Mouse (Mus musculus) thymus, adult 2 months (tissue): ENCODE data around the gene Slx1b. TPM values are rescaled to one million over a fixed set of nuclear protein-coding genes. Genes with fewer than 3 reads are reported as not detected.
A peak's percentile ranks its signal among the peaks of the same experiment; 100 is the strongest.

Experiments
- DNase-seq: peaks from one replicate; pipeline ENCODE4 v3.0.0; 2021
- H3K27ac ChIP-seq: fragments of 200-500 bp; 2 replicates; pipeline ENCODE4 v1.5.1; 2012; ENCODE audit warnings: low read length, control low read depth; ENCODE audit not compliant: control insufficient read depth, insufficient read depth
- H3K27me3 ChIP-seq: fragments of 200-500 bp; 2 replicates; pipeline ENCODE4 v1.6.1; 2012; ENCODE audit warnings: mild to moderate bottlenecking, low read length, moderate library complexity, mixed read lengths; ENCODE audit not compliant: control insufficient read depth, insufficient read depth
- H3K36me3 ChIP-seq: fragments of 200-500 bp; 2 replicates; pipeline ENCODE4 v1.6.1; 2012; ENCODE audit warnings: mild to moderate bottlenecking, low read length, moderate library complexity; ENCODE audit not compliant: control insufficient read depth, insufficient read depth
- H3K4me1 ChIP-seq: fragments of 200-500 bp; replicated peaks from 2 replicates; pipeline ENCODE4 v1.6.1; 2012; ENCODE audit warnings: low read length; ENCODE audit not compliant: control insufficient read depth, insufficient read depth
- H3K4me3 ChIP-seq: fragments of 200-500 bp; 2 replicates; pipeline ENCODE4 v1.5.1; 2012; ENCODE audit warnings: mild to moderate bottlenecking, low read length, control low read depth, moderate library complexity; ENCODE audit not compliant: control insufficient read depth, insufficient read depth
- CTCF ChIP-seq: fragments of 200-500 bp; IDR thresholded peaks from 2 replicates; pipeline ENCODE4 v1.5.1; 2012; ENCODE audit warnings: mild to moderate bottlenecking, control low read depth, low read length, moderate library complexity, borderline replicate concordance; ENCODE audit not compliant: control insufficient read depth, poor library complexity, insufficient read depth; ENCODE audit errors: extremely low read depth
- POLR2A ChIP-seq: fragments of 200-500 bp; IDR thresholded peaks from 2 replicates; pipeline ENCODE4 v1.6.1; 2012; ENCODE audit warnings: mild to moderate bottlenecking, low read length, control low read depth, moderate library complexity; ENCODE audit not compliant: control insufficient read depth, poor library complexity, insufficient read depth; ENCODE audit errors: extremely low read depth
- WGBS: fragments of 180-500 bp; shearing (Covaris S2); methylation state at CpG from one replicate; pipeline ENCODE4 v1.1.7; 2018; 5-methylcytosine and 5-hydroxymethylcytosine counted together
- polyA plus RNA-seq: library from polyadenylated mRNA; depleted of rRNA; stranded (reverse); fragments of >200 nt; gene quantifications from 2 replicates; pipeline ENCODE4 v1.2.3, GENCODE M21; 2012

Gene Slx1b
- polyA plus RNA-seq, 1 experiment: 34.6 TPM

DNA sequence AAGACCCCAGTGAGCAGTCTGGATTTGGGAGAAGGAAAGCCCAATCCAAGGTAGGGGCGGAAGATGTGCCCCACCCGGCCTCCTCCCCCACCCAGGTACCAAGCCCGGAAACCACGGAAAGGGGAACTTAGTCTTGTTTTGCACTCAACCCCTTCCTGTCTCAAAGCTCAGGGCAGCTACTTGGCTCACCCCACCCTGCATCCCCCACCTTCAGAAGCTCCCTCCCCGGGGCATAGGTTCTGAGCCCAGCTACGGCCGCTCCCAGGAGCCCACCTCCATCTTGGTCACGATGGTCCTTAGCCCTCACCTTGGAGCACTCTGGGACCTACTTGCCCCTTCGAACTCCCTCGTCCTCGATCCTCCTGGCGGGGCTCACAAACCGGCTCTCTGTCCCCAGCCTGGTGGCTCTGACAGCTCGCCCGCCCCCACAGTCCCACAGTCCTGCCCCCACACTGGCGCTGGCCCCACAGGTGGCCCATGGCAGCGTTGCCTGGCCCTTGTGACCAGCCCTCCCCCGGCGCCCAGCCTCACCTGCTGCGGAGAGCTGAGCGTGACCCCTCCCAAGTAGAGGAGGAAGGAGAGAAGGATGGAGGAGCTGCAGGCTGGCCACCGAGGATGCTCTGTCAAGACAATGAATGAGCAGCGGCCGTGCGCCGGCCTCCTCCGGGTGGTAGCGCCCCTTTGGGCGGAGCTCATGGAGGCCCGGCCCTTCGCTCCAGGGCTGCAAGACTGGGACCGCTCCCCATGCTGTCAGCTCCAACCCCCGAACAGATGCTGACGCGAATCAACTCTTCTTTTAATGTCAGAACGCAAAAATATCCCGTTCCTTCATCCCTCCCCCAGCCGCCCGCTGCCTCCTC, 8.8 kb upstream of the Slx1b start:
- no peaks in the 10 kb centered on the region for H3K27me3 ChIP-seq
- TF ChIP-seq POLR2A (peak; percentile 79), CTCF (no peak)
- peak; percentile 91 for DNase-seq
- peak overlapping the region; percentile 88 for H3K4me3 ChIP-seq
- peaks cover 32% of the 10 kb centered on the region for H3K36me3 ChIP-seq
- under 1% methylated on average over 39 of the region's 39 CpGs for WGBS
- peak overlapping the region; percentile 98 for H3K27ac ChIP-seq
- H3K4me1 ChIP-seq: peaks cover 51% of the 10 kb centered on the region

DNA sequence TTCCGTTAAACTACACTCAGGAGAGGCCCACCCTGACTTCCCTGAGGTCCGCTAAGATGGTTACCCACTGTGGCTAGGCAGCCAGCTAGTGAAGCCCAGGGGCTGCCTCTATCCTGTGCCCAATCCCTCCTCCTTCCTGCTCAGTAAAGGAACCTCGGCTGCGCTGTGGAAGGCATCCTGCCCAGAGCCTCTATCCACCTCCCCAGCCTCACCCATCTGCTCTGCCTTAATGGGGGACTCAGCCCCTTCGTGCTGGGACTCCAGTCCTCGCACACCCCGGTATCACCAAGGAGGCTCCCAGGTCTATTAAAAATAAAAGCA, 8.1 kb upstream of the Slx1b start:
- peaks cover 51% of the 10 kb centered on the region for H3K4me1 ChIP-seq
- H3K27ac ChIP-seq: peak overlapping the region; percentile 98
- TF ChIP-seq CTCF: no peak
- no peak for TF ChIP-seq POLR2A
- no peaks in the 10 kb centered on the region for H3K27me3 ChIP-seq
- 3% methylated on average over 7 of the region's 7 CpGs for WGBS
- peaks cover 39% of the 10 kb centered on the region for H3K36me3 ChIP-seq
- peak overlapping the region; percentile 88 for H3K4me3 ChIP-seq
- DNase-seq: no peak

DNA sequence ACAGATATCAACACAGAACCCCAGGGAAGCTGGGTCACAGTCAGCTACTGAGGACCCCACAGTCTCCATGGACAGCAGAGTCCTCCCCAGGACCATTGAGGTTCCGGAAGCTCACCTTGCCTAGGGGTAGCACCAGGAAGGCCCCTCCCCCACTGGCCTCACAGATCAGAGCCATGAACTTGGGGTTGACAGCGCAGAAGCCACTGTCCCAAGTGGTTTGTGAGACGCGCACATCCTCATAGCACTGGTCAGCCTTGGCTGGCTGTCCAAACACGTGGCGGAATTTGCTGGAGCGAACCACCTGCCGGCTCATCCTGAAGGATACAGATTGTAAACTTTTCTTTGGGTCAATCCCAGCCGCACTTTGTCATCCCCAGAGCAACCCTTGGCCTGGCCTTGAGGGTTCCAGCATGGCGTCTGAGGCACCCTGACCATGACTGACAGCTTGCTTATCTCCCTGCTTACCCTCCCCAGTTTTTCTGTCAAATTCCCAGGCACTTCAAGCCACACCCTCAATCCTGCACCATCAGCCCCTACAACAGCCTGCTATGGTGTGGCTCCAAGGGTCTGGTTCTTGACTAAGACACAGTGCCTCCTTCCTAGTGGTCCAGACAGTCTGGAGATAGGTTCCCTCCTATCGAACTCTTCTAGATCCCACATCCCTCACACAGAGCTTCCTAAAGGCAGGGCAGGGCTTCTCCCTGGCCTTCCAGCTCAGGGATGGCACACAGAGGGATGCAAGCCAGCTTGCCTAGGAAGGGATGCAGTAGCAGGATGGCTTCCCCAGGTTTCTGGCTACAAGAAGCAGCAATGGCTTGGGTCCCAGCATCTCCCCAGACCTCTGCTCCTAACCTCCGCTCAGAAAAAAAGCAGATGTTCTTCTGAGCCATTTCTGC, 7.5 kb upstream of the Slx1b start:
- no peaks in the 10 kb centered on the region for H3K27me3 ChIP-seq
- H3K36me3 ChIP-seq: peaks cover 39% of the 10 kb centered on the region
- H3K4me3 ChIP-seq: peak overlapping the region; percentile 88
- TF ChIP-seq POLR2A (no peak), CTCF (no peak)
- DNase-seq: peak; percentile 80
- H3K4me1 ChIP-seq: peaks cover 48% of the 10 kb centered on the region
- peak overlapping the region; percentile 98 for H3K27ac ChIP-seq
- WGBS: 14% methylated on average over 12 of the region's 12 CpGs

DNA sequence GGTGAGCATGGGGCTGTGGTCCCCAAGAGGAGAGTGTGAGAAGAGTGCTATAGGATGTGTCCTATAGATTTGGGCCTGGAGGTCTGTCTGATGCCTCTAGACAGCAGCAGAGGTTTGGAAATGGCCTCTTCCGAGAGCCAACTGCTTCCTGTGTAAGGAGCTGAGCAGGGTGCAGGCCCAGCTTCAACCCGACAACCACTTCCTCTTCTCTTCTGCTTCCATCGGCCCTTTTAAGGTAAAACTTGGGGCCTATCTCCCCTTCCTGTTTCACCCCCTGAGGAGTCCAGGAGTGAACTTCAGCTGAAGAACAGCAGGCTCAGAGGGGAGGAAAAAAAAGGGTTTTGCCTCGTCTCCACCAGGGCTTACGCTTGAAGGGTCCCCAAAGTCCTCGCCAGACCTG, 6.8 kb upstream of the Slx1b start:
- Histone ChIP-seq H3K36me3 (peaks cover 39% of the 10 kb centered on the region), H3K4me3 (peak overlapping the region; percentile 88), H3K27me3 (no peaks in the 10 kb centered on the region), H3K27ac (peak overlapping the region; percentile 98), H3K4me1 (peaks cover 45% of the 10 kb centered on the region)
- TF ChIP-seq CTCF (no peak), POLR2A (peak; percentile 75)
- 5% methylated on average over 6 of the region's 6 CpGs for WGBS
- peak; percentile 77 for DNase-seq

DNA sequence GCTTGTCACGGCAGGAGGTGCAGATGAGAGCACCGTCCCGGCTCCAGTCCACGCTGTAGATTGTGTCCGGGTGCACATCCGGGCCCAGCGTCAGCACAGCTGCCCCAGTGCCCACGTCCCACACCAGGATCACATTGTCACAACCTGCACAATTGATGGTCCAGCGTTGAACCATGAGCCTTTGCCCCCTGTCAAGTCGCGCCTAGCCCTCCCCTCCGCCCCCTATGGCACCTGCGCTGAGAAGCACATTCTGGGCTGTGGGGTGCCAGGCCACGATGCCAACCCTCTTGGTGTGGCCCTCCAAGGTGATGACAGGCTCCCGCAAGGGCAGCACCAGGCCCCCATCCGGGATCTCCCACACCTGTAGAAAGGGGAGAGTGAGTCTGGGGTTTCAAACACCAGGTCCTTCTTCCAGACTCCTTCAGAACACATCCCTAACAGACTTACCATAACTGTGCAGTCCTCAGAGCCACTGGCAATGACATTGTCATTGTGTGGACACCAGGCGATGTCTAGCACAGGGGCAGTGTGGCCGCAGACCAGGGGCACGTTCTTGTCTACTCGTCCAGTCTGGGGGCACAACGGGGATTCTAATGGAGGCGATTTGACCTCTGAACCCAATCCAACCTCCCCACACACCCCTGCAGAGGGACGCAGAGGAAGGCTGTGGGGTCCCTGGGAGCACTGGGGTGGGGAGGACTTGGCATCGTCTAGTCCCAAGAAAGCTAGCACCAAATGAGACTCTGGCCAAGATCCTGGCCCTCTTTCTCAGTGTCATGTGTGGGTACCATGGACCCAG, 6.2 kb upstream of the Slx1b start:
- H3K4me3 ChIP-seq: peak overlapping the region; percentile 88
- WGBS: 30% methylated on average over 24 of the region's 24 CpGs
- peak; percentile 45 for DNase-seq
- H3K27me3 ChIP-seq: no peaks in the 10 kb centered on the region
- H3K27ac ChIP-seq: peak overlapping the region; percentile 98
- no peak for TF ChIP-seq CTCF
- TF ChIP-seq POLR2A: no peak
- H3K36me3 ChIP-seq: peaks cover 39% of the 10 kb centered on the region
- peaks cover 46% of the 10 kb centered on the region for H3K4me1 ChIP-seq

DNA sequence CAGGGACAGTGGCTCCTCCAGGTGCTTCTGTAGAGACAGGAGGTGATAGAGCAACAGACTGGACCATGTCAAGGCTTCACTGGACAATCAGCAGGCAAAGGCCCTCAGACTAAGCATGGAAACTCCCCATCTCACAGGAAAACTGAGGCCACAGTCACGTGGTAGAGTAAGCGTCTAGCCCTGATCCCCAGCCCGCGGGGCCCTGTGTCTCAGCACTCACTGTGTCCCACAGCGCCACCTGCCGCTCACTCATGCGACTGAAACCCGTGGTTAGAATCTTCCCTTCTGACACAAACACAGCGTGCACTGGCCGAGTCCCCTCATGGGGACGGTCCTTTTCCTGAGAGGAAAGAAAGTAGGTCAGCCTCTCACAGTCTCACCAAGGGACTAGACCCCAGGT, 5.5 kb upstream of the Slx1b start:
- Histone ChIP-seq H3K4me1 (peaks cover 47% of the 10 kb centered on the region), H3K27ac (peak overlapping the region; percentile 98), H3K27me3 (no peaks in the 10 kb centered on the region), H3K4me3 (peak overlapping the region; percentile 88), H3K36me3 (peaks cover 39% of the 10 kb centered on the region)
- peak; percentile 96 for DNase-seq
- WGBS: under 1% methylated on average over 11 of the region's 11 CpGs
- TF ChIP-seq POLR2A (no peak), CTCF (peak; percentile 93; the same call in 1 of the 2 replicates)
